Mouse (Mus musculus): ENCODE measurements around the gene Olfr1286. TPM values are rescaled to one million over a fixed set of nuclear protein-coding genes. Genes with fewer than 3 reads are reported as not detected.

Olfr1286 gene
- not detected in 2 replicates for polyA plus RNA-seq (2014; fragmentation: Nextera tagmentation; extraction: Ambion mirVana)

GRCm38 (mm10) chr2:111422931-111423330 is at the start of gene Olfr1286:
TSS of gene Olfr1286 (minus strand) at chr2:111423115.
- ATAC-seq (replicated peaks; ENCODE audit: low FRiP score) (no peak), DNase-seq (ENCODE audit: low spot score) (no peak)
- WGBS = 58% methylated on average over 1 of the region's 1 CpGs
- Histone ChIP-seq H3K27ac (ENCODE audit: low read depth, low read length) (no peak within 1 kb of the TSS), H3K36me3 (ENCODE audit: control insufficient read depth, insufficient read depth, low read length) (no peaks in the 10 kb centered on the region), H3K4me1 (replicated peaks; ENCODE audit: control insufficient read depth, insufficient read depth, low read length) (no peaks in the 10 kb centered on the region), H3K4me3 (ENCODE audit: low read depth, low read length) (no peak within 1 kb of the TSS), H3K9me3 (ENCODE audit: control insufficient read depth, low read length) (no peaks in the 10 kb centered on the region), H3K9ac (ENCODE audit: low read depth, low read length) (no peak within 1 kb of the TSS), H3K27me3 (replicated peaks; ENCODE audit: control insufficient read depth, insufficient read depth, low read length) (no peaks in the 10 kb centered on the region), H3K4me2 (no peak within 1 kb of the TSS)

GRCm38 (mm10) chr2:111448842-111449241 is 25.9 kb upstream of the Olfr1286 start, which contains the start of gene Olfr1287:
TSS of gene Olfr1287 (plus strand) at chr2:111449142.
- 54% methylated on average over 1 of the region's 1 CpGs for WGBS
- ATAC-seq (replicated peaks; ENCODE audit: low FRiP score) = no peak
- no peaks in the 10 kb centered on the region for H3K9me3 ChIP-seq (ENCODE audit: control insufficient read depth, low read length)

GRCm38 (mm10) chr2:111375222-111375621 is 47.7 kb downstream of the Olfr1286 start, which contains the start of gene Olfr1284:
TSS of gene Olfr1284 (plus strand) at chr2:111375522.
- ATAC-seq (replicated peaks; ENCODE audit: low FRiP score) (no peak), DNase-seq (ENCODE audit: low spot score) (no peak)
- WGBS = 84% methylated on average over 1 of the region's 1 CpGs
- Histone ChIP-seq H3K27me3 (replicated peaks; ENCODE audit: control insufficient read depth, insufficient read depth, low read length) (no peaks in the 10 kb centered on the region), H3K4me3 (ENCODE audit: low read depth, low read length) (no peak within 1 kb of the TSS), H3K36me3 (ENCODE audit: control insufficient read depth, insufficient read depth, low read length) (no peaks in the 10 kb centered on the region), H3K4me1 (replicated peaks; ENCODE audit: control insufficient read depth, insufficient read depth, low read length) (no peaks in the 10 kb centered on the region), H3K9ac (ENCODE audit: low read depth, low read length) (no peak within 1 kb of the TSS), H3K9me3 (ENCODE audit: control insufficient read depth, low read length) (no peaks in the 10 kb centered on the region), H3K4me2 (no peak within 1 kb of the TSS), H3K27ac (ENCODE audit: low read depth, low read length) (no peak within 1 kb of the TSS)

More at GRCm38 (mm10) chr2:111448842-111449241, 25.9 kb upstream of the Olfr1286 start, which contains the start of gene Olfr1287:
- no peaks in the 10 kb centered on the region for H3K36me3 ChIP-seq (ENCODE audit: control insufficient read depth, insufficient read depth, low read length)
- H3K4me1 ChIP-seq (replicated peaks; ENCODE audit: control insufficient read depth, insufficient read depth, low read length) = no peaks in the 10 kb centered on the region
- DNase-seq (ENCODE audit: low spot score) = no peak
- no peak within 1 kb of the TSS for H3K4me2 ChIP-seq
- H3K4me3 ChIP-seq (ENCODE audit: low read depth, low read length) = no peak within 1 kb of the TSS
- no peak within 1 kb of the TSS for H3K9ac ChIP-seq (ENCODE audit: low read depth, low read length)
- no peak within 1 kb of the TSS for H3K27ac ChIP-seq (ENCODE audit: low read depth, low read length)
- H3K27me3 ChIP-seq (replicated peaks; ENCODE audit: control insufficient read depth, insufficient read depth, low read length) = no peaks in the 10 kb centered on the region

Other genes starting within 250 kb of the Olfr1286 start
- not detected in 2 replicates for gene 4930430A15Rik, start 193.5 kb downstream of the Olfr1286 start, polyA plus RNA-seq (2014; fragmentation: Nextera tagmentation; extraction: Ambion mirVana)
- gene Olfr1275, start 187.8 kb downstream of the Olfr1286 start, polyA plus RNA-seq (2014; fragmentation: Nextera tagmentation; extraction: Ambion mirVana) = not detected in 2 replicates
- gene Olfr1276, start 168.6 kb downstream of the Olfr1286 start, polyA plus RNA-seq (2014; fragmentation: Nextera tagmentation; extraction: Ambion mirVana) = not detected in 2 replicates
- gene Olfr1277, start 149.0 kb downstream of the Olfr1286 start, polyA plus RNA-seq (2014; fragmentation: Nextera tagmentation; extraction: Ambion mirVana) = not detected in 2 replicates
- not detected in 2 replicates for gene Olfr1278, start 133.0 kb downstream of the Olfr1286 start, polyA plus RNA-seq (2014; fragmentation: Nextera tagmentation; extraction: Ambion mirVana)
- not detected in 2 replicates for gene Olfr1279, start 122.5 kb downstream of the Olfr1286 start, polyA plus RNA-seq (2014; fragmentation: Nextera tagmentation; extraction: Ambion mirVana)
- gene Olfr1280, start 109.1 kb downstream of the Olfr1286 start, polyA plus RNA-seq (2014; fragmentation: Nextera tagmentation; extraction: Ambion mirVana) = not detected in 2 replicates
- gene Olfr1281, start 96.6 kb downstream of the Olfr1286 start, polyA plus RNA-seq (2014; fragmentation: Nextera tagmentation; extraction: Ambion mirVana) = not detected in 2 replicates
- not detected in 2 replicates for gene Olfr1282, start 87.0 kb downstream of the Olfr1286 start, polyA plus RNA-seq (2014; fragmentation: Nextera tagmentation; extraction: Ambion mirVana)
- gene Olfr1283, start 56.3 kb downstream of the Olfr1286 start, polyA plus RNA-seq (2014; fragmentation: Nextera tagmentation; extraction: Ambion mirVana) = not detected in 2 replicates
- not detected in 2 replicates for gene Olfr1284, start 47.6 kb downstream of the Olfr1286 start, polyA plus RNA-seq (2014; fragmentation: Nextera tagmentation; extraction: Ambion mirVana)
- gene Olfr1287, start 26.0 kb upstream of the Olfr1286 start, polyA plus RNA-seq (2014; fragmentation: Nextera tagmentation; extraction: Ambion mirVana) = not detected in 2 replicates
- gene Olfr1288, start 51.0 kb upstream of the Olfr1286 start, polyA plus RNA-seq (2014; fragmentation: Nextera tagmentation; extraction: Ambion mirVana) = not detected in 2 replicates
- gene Olfr1289, start 57.7 kb upstream of the Olfr1286 start, polyA plus RNA-seq (2014; fragmentation: Nextera tagmentation; extraction: Ambion mirVana) = not detected in 2 replicates
- gene Olfr1290, start 70.7 kb upstream of the Olfr1286 start, polyA plus RNA-seq (2014; fragmentation: Nextera tagmentation; extraction: Ambion mirVana) = not detected in 2 replicates
- gene Olfr1291-ps1, start 74.1 kb upstream of the Olfr1286 start, polyA plus RNA-seq (2014; fragmentation: Nextera tagmentation; extraction: Ambion mirVana) = not detected in 2 replicates
- gene Olfr1293-ps, start 102.1 kb upstream of the Olfr1286 start, polyA plus RNA-seq (2014; fragmentation: Nextera tagmentation; extraction: Ambion mirVana) = not detected in 2 replicates
- not detected in 2 replicates for gene Olfr1294, start 117.2 kb upstream of the Olfr1286 start, polyA plus RNA-seq (2014; fragmentation: Nextera tagmentation; extraction: Ambion mirVana)
- gene Olfr1295, start 146.6 kb upstream of the Olfr1286 start, polyA plus RNA-seq (2014; fragmentation: Nextera tagmentation; extraction: Ambion mirVana) = not detected in 2 replicates
- gene Olfr1297, start 203.4 kb upstream of the Olfr1286 start, polyA plus RNA-seq (2014; fragmentation: Nextera tagmentation; extraction: Ambion mirVana) = not detected in 2 replicates
- not detected in 2 replicates for gene Olfr1298, start 226.1 kb upstream of the Olfr1286 start, polyA plus RNA-seq (2014; fragmentation: Nextera tagmentation; extraction: Ambion mirVana)
- gene Olfr1299, start 238.3 kb upstream of the Olfr1286 start, polyA plus RNA-seq (2014; fragmentation: Nextera tagmentation; extraction: Ambion mirVana) = not detected in 2 replicates

Data from liver, embryonic 11.5 days (tissue).